17 mouse cellular contexts compared by ENCODE assay signal in genomic region chr7:115233850-115234436, GRCm38 (mm10).
A peak's percentile ranks its signal among the peaks of the same experiment; 100 is the strongest.
DNase-seq lines count a peak whose midpoint lies in the region; ATAC-seq lines count a peak whose summit lies in the region.
"Had no signal": no experiment of that assay in that cellular context is flagged by ENCODE, and none has a peak within 500 bp of the region (broad histone marks: within the 10 kb centered on the region; RNA-seq: fewer than 3 reads in every experiment).

No protein-coding gene starts in this region.

- H3K9ac ChIP-seq in forebrain, embryonic 11.5 days (ENCODE audit: low read length), result 0 out of 2 replicates have a peak overlapping the region, but pooled peaks have one; percentile 8
- H3K9ac ChIP-seq in forebrain, embryonic 14.5 days (ENCODE audit: low read length), result no peak overlapping the region
- no peak overlapping the region for H3K9ac ChIP-seq in hindbrain, embryonic 16.5 days (ENCODE audit: low read depth, low read length)
- H3K9ac ChIP-seq in midbrain, embryonic 12.5 days (replicated peaks), result no peak overlapping the region
- no peak overlapping the region for H3K9ac ChIP-seq in midbrain, embryonic 16.5 days (ENCODE audit: low read depth, low read length)
- H3K9ac ChIP-seq: embryonic facial prominence, embryonic 13.5 days; forebrain, embryonic 12.5 days; neural tube, embryonic 13.5 days had no signal

- 36% methylated on average over 10 of the region's 10 CpGs for WGBS in forebrain, embryonic 11.5 days
- WGBS in forebrain, embryonic 14.5 days, result 26% methylated on average over 10 of the region's 10 CpGs
- 29% methylated on average over 10 of the region's 10 CpGs for WGBS in hindbrain, embryonic 10.5 days
- WGBS in hindbrain, embryonic 16.5 days, result 22% methylated on average over 10 of the region's 10 CpGs
- WGBS in midbrain, embryonic 12.5 days, result 24% methylated on average over 10 of the region's 10 CpGs
- 20% methylated on average over 10 of the region's 10 CpGs for WGBS in midbrain, embryonic 16.5 days

- H3K4me2 ChIP-seq in forebrain, embryonic 11.5 days (ENCODE audit: low read depth, low read length, severe bottlenecking), result no peak overlapping the region
- H3K4me2 ChIP-seq in forebrain, embryonic 14.5 days (ENCODE audit: low read length), result no peak overlapping the region
- H3K4me2 ChIP-seq in hindbrain, embryonic 16.5 days (ENCODE audit: low read length), result no peak overlapping the region
- H3K4me2 ChIP-seq in midbrain, embryonic 12.5 days (replicated peaks), result no peak overlapping the region
- H3K4me2 ChIP-seq in midbrain, embryonic 16.5 days (ENCODE audit: low read length), result no peak overlapping the region
- H3K4me2 ChIP-seq: embryonic facial prominence, embryonic 13.5 days; forebrain, embryonic 12.5 days; neural tube, embryonic 13.5 days had no signal

- H3K9me3 ChIP-seq in forebrain, embryonic 11.5 days (ENCODE audit: control insufficient read depth, low read length), result no peaks in the 10 kb centered on the region
- no peaks in the 10 kb centered on the region for H3K9me3 ChIP-seq in forebrain, embryonic 14.5 days (replicated peaks; ENCODE audit: control insufficient read depth, low read length)
- H3K9me3 ChIP-seq in hindbrain, embryonic 10.5 days, result no peaks in the 10 kb centered on the region
- no peaks in the 10 kb centered on the region for H3K9me3 ChIP-seq in hindbrain, embryonic 16.5 days (ENCODE audit: control insufficient read depth, low read length)
- H3K9me3 ChIP-seq in midbrain, embryonic 12.5 days, result no peaks in the 10 kb centered on the region
- no peaks in the 10 kb centered on the region for H3K9me3 ChIP-seq in midbrain, embryonic 16.5 days (replicated peaks; ENCODE audit: control insufficient read depth, low read length, poor library complexity, severe bottlenecking)
- H3K9me3 ChIP-seq: embryonic facial prominence, embryonic 13.5 days; forebrain, embryonic 12.5 days; neural tube, embryonic 13.5 days had no signal

- DNase-seq in forebrain, embryonic 11.5 days (ENCODE audit: low spot score), result no peak
- DNase-seq in forebrain, embryonic 14.5 days (ENCODE audit: low spot score), result no peak
- DNase-seq in hindbrain, embryonic 10.5 days (ENCODE audit: low spot score), result peak; percentile 50
- no peak for DNase-seq in spleen, postnatal 14 days (ENCODE audit: low spot score in 2 of 2)
- DNase-seq: adrenal gland, postnatal 25 days; cerebellum, adult 9-11 months; kidney, adult 9 months; kidney, postnatal 4 days had no signal

- H3K4me1 ChIP-seq in forebrain, embryonic 11.5 days (replicated peaks; ENCODE audit: control insufficient read depth, insufficient read depth, low read length), result peaks cover 6% of the 10 kb centered on the region
- H3K4me1 ChIP-seq in forebrain, embryonic 14.5 days (ENCODE audit: control insufficient read depth, insufficient read depth, low read length), result peaks cover 2% of the 10 kb centered on the region; the same call in 1 of the 2 replicates
- H3K4me1 ChIP-seq in hindbrain, embryonic 10.5 days (replicated peaks), result peaks cover 22% of the 10 kb centered on the region
- no peaks in the 10 kb centered on the region for H3K4me1 ChIP-seq in hindbrain, embryonic 16.5 days (ENCODE audit: control insufficient read depth, insufficient read depth, low read depth, low read length)
- H3K4me1 ChIP-seq in midbrain, embryonic 12.5 days, result peaks cover 14% of the 10 kb centered on the region
- H3K4me1 ChIP-seq in midbrain, embryonic 16.5 days (ENCODE audit: control insufficient read depth, insufficient read depth, low read length), result 0 out of 2 replicates have a peak, but pooled peaks cover 3% of the 10 kb centered on the region

- H3K4me3 ChIP-seq in forebrain, embryonic 11.5 days (ENCODE audit: low read depth, low read length), result no peak overlapping the region
- H3K4me3 ChIP-seq in forebrain, embryonic 14.5 days (ENCODE audit: low read depth, low read length), result no peak overlapping the region
- no peak overlapping the region for H3K4me3 ChIP-seq in hindbrain, embryonic 10.5 days
- no peak overlapping the region for H3K4me3 ChIP-seq in hindbrain, embryonic 16.5 days (ENCODE audit: low read length)
- no peak overlapping the region for H3K4me3 ChIP-seq in midbrain, embryonic 12.5 days
- H3K4me3 ChIP-seq in midbrain, embryonic 16.5 days (ENCODE audit: low read depth, low read length), result no peak overlapping the region
- H3K4me3 ChIP-seq: embryonic facial prominence, embryonic 13.5 days; forebrain, embryonic 12.5 days; neural tube, embryonic 13.5 days had no signal

- H3K27me3 ChIP-seq in forebrain, embryonic 11.5 days (ENCODE audit: control insufficient read depth, insufficient read depth, low read length), result no peaks in the 10 kb centered on the region
- no peaks in the 10 kb centered on the region for H3K27me3 ChIP-seq in forebrain, embryonic 14.5 days (replicated peaks; ENCODE audit: control insufficient read depth, insufficient read depth, low read length)
- H3K27me3 ChIP-seq in hindbrain, embryonic 10.5 days (ENCODE audit: insufficient read depth, poor library complexity, severe bottlenecking), result no peaks in the 10 kb centered on the region
- no peaks in the 10 kb centered on the region for H3K27me3 ChIP-seq in hindbrain, embryonic 16.5 days (replicated peaks; ENCODE audit: control insufficient read depth, insufficient read depth, low read length)
- H3K27me3 ChIP-seq in midbrain, embryonic 12.5 days, result no peaks in the 10 kb centered on the region
- H3K27me3 ChIP-seq in midbrain, embryonic 16.5 days (ENCODE audit: control insufficient read depth, insufficient read depth, low read depth, low read length), result peaks cover 3% of the 10 kb centered on the region; the same call in 1 of the 2 replicates
- H3K27me3 ChIP-seq: embryonic facial prominence, embryonic 13.5 days; forebrain, embryonic 12.5 days; neural tube, embryonic 13.5 days had no signal

- no peaks in the 10 kb centered on the region for H3K36me3 ChIP-seq in forebrain, embryonic 11.5 days (ENCODE audit: control insufficient read depth, insufficient read depth, low read length)
- no peaks in the 10 kb centered on the region for H3K36me3 ChIP-seq in forebrain, embryonic 14.5 days (ENCODE audit: control insufficient read depth, insufficient read depth, low read length)
- no peaks in the 10 kb centered on the region for H3K36me3 ChIP-seq in hindbrain, embryonic 10.5 days
- no peaks in the 10 kb centered on the region for H3K36me3 ChIP-seq in hindbrain, embryonic 16.5 days (ENCODE audit: control insufficient read depth, insufficient read depth, low read length)
- no peaks in the 10 kb centered on the region for H3K36me3 ChIP-seq in midbrain, embryonic 12.5 days
- no peaks in the 10 kb centered on the region for H3K36me3 ChIP-seq in midbrain, embryonic 16.5 days (ENCODE audit: control insufficient read depth, insufficient read depth, low read length)
- H3K36me3 ChIP-seq: embryonic facial prominence, embryonic 13.5 days; forebrain, embryonic 12.5 days; neural tube, embryonic 13.5 days had no signal

- ATAC-seq in forebrain, embryonic 11.5 days (replicated peaks; ENCODE audit: low FRiP score), result 0 out of 2 replicates have a peak, but pooled peaks have one; percentile 36
- ATAC-seq in forebrain, embryonic 14.5 days, result no peak
- ATAC-seq in hindbrain, embryonic 16.5 days, result no peak
- ATAC-seq in midbrain, embryonic 12.5 days (ENCODE audit: low FRiP score, low read depth), result peak; percentile 83; the same call in 1 of the 2 replicates
- ATAC-seq in midbrain, embryonic 16.5 days, result no peak
- no peak for ATAC-seq in CD4-positive, CD25-positive, alpha-beta regulatory T cell, adult 4 months
- ATAC-seq: activated CD4-positive, CD25-positive, alpha-beta regulatory T cell, adult 4 months; inflammation-experienced regulatory T-cells, adult 6 months had no signal

- H3K27ac ChIP-seq in forebrain, embryonic 11.5 days (ENCODE audit: low read depth, low read length), result no peak overlapping the region
- no peak overlapping the region for H3K27ac ChIP-seq in forebrain, embryonic 14.5 days (ENCODE audit: low read depth, low read length)
- H3K27ac ChIP-seq in hindbrain, embryonic 10.5 days, result peak overlapping the region; percentile 77
- no peak overlapping the region for H3K27ac ChIP-seq in hindbrain, embryonic 16.5 days (ENCODE audit: low read depth, low read length)
- 0 out of 2 replicates have a peak overlapping the region, but pooled peaks have one; percentile 4 for H3K27ac ChIP-seq in midbrain, embryonic 12.5 days (replicated peaks)
- H3K27ac ChIP-seq in midbrain, embryonic 16.5 days (ENCODE audit: low read length), result no peak overlapping the region
- H3K27ac ChIP-seq: embryonic facial prominence, embryonic 13.5 days; forebrain, embryonic 12.5 days; neural tube, embryonic 13.5 days had no signal

Comparison
In these comparisons a context has a peak if more than half of its experiments do, and no peak if none do; other contexts are left out.
1. ATAC-seq: peak in forebrain, embryonic 11.5 days (single experiment) and midbrain, embryonic 12.5 days (single experiment); none in forebrain, embryonic 14.5 days (single experiment), hindbrain, embryonic 16.5 days (single experiment), midbrain, embryonic 16.5 days (single experiment) and CD4-positive, CD25-positive, alpha-beta regulatory T cell, adult 4 months (single experiment).
2. H3K27ac ChIP-seq: peak in hindbrain, embryonic 10.5 days (single experiment) and midbrain, embryonic 12.5 days (single experiment); none in forebrain, embryonic 11.5 days (single experiment), forebrain, embryonic 14.5 days (single experiment), hindbrain, embryonic 16.5 days (single experiment) and midbrain, embryonic 16.5 days (single experiment).